Mouse (Mus musculus): ENCODE results near the gene Nol11.

DNA sequence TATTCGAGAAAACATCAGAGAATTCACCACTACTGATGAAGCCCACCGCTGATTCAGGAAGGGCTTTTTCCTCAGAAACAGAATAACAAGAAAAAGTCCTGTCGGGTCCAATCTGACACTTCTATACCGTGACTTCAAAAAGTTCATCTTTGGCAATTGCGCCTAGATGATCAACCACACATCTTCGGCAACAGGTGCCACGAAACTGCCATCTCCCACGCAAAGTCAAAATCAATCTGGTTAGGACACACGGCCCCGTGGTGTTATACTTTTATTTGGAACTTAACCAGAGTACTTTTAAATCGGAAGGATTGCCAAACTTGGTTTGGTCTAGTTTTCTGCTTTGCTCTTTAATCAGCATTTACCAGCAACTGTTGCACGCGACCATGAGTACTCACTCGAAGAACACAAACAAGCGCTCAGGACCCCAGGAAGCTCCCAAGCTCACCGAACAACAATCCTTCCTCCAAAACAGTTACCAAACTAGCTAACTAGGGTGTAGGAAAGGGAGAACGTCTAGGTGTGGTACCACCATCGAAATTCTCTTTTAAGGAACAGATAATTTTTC, 58.9 kb downstream of the Nol11 start:
- TF ChIP-seq POLR2A (IDR thresholded peaks at IDR 0.05; ENCODE audit: insufficient read length, low read depth) (no peak), POLR2AphosphoS2 (IDR thresholded peaks at IDR 0.05; ENCODE audit: insufficient read length, low read depth) (no peak)
